Mouse (Mus musculus): Measurements from ENCODE around the gene Rnf34. TPM values are rescaled to one million over a fixed set of nuclear protein-coding genes. Genes with fewer than 3 reads are reported as not detected.
A peak's percentile ranks its signal among the peaks of the same experiment; 100 is the strongest.

The Rnf34 gene
- 51.3 and 53.0 TPM in 2 replicates for polyA plus RNA-seq (2014; fragmentation: Nextera tagmentation; extraction: Ambion mirVana)

DNA sequence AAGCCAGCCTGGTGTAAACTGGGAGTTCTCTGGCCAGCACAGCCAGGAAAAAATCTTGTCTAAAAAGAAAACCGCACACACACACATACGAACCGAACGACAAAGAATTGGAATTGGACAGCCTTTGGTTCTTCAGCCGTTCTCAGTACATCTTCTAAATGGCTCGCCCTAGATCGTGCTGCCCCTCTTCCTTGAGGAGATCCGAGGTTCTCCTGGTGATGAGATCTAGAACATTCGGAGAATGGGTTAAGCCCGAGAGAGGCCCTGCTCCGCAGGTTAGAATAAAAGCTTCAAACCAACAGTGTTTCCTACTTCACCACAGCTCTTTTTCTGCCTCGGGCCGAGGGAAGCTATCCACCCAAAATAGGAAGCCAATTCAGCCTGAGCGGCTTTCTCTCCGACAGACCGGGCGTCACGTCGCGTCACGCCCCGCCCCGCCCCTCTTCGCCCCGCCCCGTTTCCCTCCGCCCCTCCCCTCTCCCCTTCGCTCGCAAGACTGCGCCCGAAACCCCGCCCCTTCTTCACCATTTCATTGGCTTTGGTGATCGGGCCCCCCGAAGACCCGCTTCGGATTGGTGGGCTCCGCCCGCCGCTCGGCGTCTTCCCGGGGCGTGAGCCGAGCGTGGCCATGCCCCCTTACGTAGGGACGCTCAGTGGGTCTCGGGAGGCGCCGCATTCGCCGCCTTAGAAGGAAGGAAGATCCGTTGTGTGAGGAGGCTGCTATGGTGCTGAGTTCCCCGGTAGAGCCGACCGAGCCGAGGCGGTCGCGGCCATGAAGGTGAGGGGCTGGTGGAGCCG, at the start of gene Rnf34:
TSS of gene Rnf34 (plus strand) at position 528 of the 798 bp plus-strand sequence.
- ATAC-seq (ENCODE audit: low read depth), result peak; percentile 99
- WGBS, result under 1% methylated on average over 51 of the region's 61 CpGs
- H3K27me3 ChIP-seq (ENCODE audit: control insufficient read depth, insufficient read depth, low read length), result no peaks in the 10 kb centered on the region
- H3K4me1 ChIP-seq (ENCODE audit: control insufficient read depth, insufficient read depth, low read length), result peaks cover 16% of the 10 kb centered on the region
- H3K4me3 ChIP-seq (ENCODE audit: low read depth, low read length), result peak within 1 kb of the TSS; percentile 93
- H3K36me3 ChIP-seq (ENCODE audit: control insufficient read depth, insufficient read depth, low read length), result no peaks in the 10 kb centered on the region
- peak within 1 kb of the TSS; percentile 95 for H3K9ac ChIP-seq (replicated peaks; ENCODE audit: low read depth, low read length)
- H3K9me3 ChIP-seq (ENCODE audit: control insufficient read depth, low read length), result no peaks in the 10 kb centered on the region
- H3K4me2 ChIP-seq (ENCODE audit: low read depth, low read length), result peak within 1 kb of the TSS; percentile 97
- peak within 1 kb of the TSS; percentile 93 for H3K27ac ChIP-seq (ENCODE audit: low read depth, low read length)

DNA sequence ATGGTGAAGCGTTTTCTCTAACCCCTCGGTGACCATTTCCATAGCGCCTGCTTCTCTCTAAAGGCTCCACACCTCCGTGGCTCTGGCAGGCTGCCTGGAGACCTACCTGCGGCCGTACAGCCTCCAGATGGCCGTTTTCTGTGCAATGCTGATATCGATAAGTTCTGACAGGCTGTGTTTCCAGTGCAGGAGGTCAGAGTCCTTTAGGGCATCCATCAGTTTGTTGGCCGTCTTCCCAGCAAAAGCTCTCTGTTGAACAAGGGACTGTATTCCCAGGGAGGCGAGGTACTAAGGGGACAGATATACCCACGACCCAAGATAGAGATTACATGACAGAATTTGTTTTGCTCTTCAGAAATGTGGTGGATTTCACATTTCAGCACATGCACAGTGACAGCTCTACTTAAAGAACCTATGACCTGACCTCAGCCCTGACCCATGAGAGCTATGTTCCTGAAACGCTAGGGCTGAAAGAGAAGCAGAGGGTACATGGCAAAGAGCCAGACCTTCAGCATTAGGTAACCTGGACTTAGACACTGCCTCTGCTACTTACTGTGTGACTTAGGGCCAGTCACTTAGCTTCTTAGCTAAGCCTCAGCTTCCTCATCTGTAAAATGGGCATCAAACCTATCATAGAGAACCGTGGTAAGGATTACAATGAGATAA, 49.4 kb upstream of the Rnf34 start:
- H3K27ac ChIP-seq (ENCODE audit: low read depth, low read length), result no peak overlapping the region
- H3K9ac ChIP-seq (replicated peaks; ENCODE audit: low read depth, low read length), result no peak overlapping the region
- peaks cover 68% of the 10 kb centered on the region for H3K36me3 ChIP-seq (ENCODE audit: control insufficient read depth, insufficient read depth, low read length)
- H3K4me2 ChIP-seq (ENCODE audit: low read depth, low read length), result no peak overlapping the region
- ATAC-seq (ENCODE audit: low read depth), result no peak
- peaks cover 11% of the 10 kb centered on the region; the same call in 1 of the 2 replicates for H3K4me1 ChIP-seq (ENCODE audit: control insufficient read depth, insufficient read depth, low read length)
- 68% methylated on average over 13 of the region's 13 CpGs for WGBS
- H3K27me3 ChIP-seq (ENCODE audit: control insufficient read depth, insufficient read depth, low read length), result no peaks in the 10 kb centered on the region
- H3K4me3 ChIP-seq (ENCODE audit: low read depth, low read length), result no peak overlapping the region
- H3K9me3 ChIP-seq (ENCODE audit: control insufficient read depth, low read length), result no peaks in the 10 kb centered on the region

DNA sequence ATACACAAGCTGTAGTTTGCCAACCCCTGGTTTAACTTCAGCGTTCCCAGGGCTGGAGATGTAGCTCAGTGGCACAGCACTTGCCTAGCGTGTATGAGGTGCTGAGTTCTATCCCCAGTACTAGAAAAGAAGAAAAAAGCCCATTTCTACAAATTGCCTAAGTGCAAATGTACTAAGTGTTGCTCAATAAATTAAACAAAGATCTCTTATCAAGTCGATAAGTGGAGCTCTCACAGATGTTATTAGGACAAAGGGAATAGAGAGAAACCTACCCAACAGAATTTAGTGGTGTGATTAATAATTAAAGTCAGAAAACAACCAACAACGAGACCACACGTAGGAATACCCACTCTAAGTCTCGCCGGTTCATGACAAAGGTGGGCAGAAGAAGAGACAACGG, 48.2 kb upstream of the Rnf34 start:
- Histone ChIP-seq H3K4me2 (ENCODE audit: low read depth, low read length) (no peak overlapping the region), H3K27ac (ENCODE audit: low read depth, low read length) (no peak overlapping the region), H3K4me3 (ENCODE audit: low read depth, low read length) (no peak overlapping the region), H3K27me3 (ENCODE audit: control insufficient read depth, insufficient read depth, low read length) (no peaks in the 10 kb centered on the region), H3K4me1 (ENCODE audit: control insufficient read depth, insufficient read depth, low read length) (peaks cover 11% of the 10 kb centered on the region; the same call in 1 of the 2 replicates), H3K9me3 (ENCODE audit: control insufficient read depth, low read length) (no peaks in the 10 kb centered on the region), H3K9ac (replicated peaks; ENCODE audit: low read depth, low read length) (no peak overlapping the region), H3K36me3 (ENCODE audit: control insufficient read depth, insufficient read depth, low read length) (peaks cover 76% of the 10 kb centered on the region)
- ATAC-seq (ENCODE audit: low read depth), result no peak
- WGBS, result 94% methylated on average over 8 of the region's 8 CpGs

DNA sequence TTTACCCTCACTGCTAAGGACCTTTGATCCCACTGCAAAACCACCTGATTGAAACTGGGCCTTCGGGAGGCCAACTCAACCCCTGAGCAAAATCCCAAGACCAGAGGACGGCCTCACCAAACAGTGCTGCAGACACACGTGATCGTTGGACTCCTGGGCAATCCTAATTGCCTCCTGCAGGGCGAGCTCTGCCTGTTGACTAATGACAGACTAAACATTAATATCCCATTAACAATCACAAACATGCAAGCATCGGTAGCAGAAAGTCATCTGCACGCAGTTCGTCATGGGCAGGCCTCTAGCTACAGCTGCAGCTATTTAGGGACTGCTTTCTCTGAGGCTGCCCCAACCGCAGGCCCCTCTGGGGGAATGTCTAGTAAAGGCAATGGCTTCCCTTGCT, 47.1 kb upstream of the Rnf34 start:
- no peak overlapping the region for H3K4me2 ChIP-seq (ENCODE audit: low read depth, low read length)
- ATAC-seq (ENCODE audit: low read depth), result no peak
- peaks cover 11% of the 10 kb centered on the region; the same call in 1 of the 2 replicates for H3K4me1 ChIP-seq (ENCODE audit: control insufficient read depth, insufficient read depth, low read length)
- peaks cover 82% of the 10 kb centered on the region for H3K36me3 ChIP-seq (ENCODE audit: control insufficient read depth, insufficient read depth, low read length)
- no peaks in the 10 kb centered on the region for H3K9me3 ChIP-seq (ENCODE audit: control insufficient read depth, low read length)
- H3K27ac ChIP-seq (ENCODE audit: low read depth, low read length), result no peak overlapping the region
- no peak overlapping the region for H3K4me3 ChIP-seq (ENCODE audit: low read depth, low read length)
- H3K9ac ChIP-seq (replicated peaks; ENCODE audit: low read depth, low read length), result no peak overlapping the region
- H3K27me3 ChIP-seq (ENCODE audit: control insufficient read depth, insufficient read depth, low read length), result no peaks in the 10 kb centered on the region
- 63% methylated on average over 9 of the region's 9 CpGs for WGBS

DNA sequence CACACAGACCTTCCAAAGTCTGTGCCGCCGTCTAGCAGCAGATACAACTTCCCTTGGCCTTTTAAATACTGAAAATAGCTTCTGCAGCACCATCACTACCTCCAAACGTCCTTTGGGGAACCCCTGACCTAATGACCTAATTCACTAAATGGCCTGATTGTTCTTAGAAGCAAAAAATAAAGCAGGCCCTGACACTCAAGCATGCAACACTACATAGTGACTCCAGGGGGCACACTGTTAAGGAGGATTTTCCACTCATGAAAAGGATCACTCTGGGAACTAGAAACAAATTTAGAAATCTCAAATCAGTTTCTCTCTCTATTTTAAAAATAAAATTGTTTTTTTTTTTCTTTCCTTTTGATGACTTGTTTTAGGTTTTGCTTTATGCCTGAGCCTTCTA, 44.3 kb upstream of the Rnf34 start:
- Histone ChIP-seq H3K9ac (replicated peaks; ENCODE audit: low read depth, low read length) (no peak overlapping the region), H3K27ac (ENCODE audit: low read depth, low read length) (no peak overlapping the region), H3K27me3 (ENCODE audit: control insufficient read depth, insufficient read depth, low read length) (no peaks in the 10 kb centered on the region), H3K4me1 (ENCODE audit: control insufficient read depth, insufficient read depth, low read length) (no peaks in the 10 kb centered on the region), H3K9me3 (ENCODE audit: control insufficient read depth, low read length) (no peaks in the 10 kb centered on the region), H3K4me2 (ENCODE audit: low read depth, low read length) (no peak overlapping the region), H3K4me3 (ENCODE audit: low read depth, low read length) (no peak overlapping the region), H3K36me3 (ENCODE audit: control insufficient read depth, insufficient read depth, low read length) (peaks cover 63% of the 10 kb centered on the region)
- 53% methylated on average over 3 of the region's 3 CpGs for WGBS
- no peak for ATAC-seq (ENCODE audit: low read depth)

DNA sequence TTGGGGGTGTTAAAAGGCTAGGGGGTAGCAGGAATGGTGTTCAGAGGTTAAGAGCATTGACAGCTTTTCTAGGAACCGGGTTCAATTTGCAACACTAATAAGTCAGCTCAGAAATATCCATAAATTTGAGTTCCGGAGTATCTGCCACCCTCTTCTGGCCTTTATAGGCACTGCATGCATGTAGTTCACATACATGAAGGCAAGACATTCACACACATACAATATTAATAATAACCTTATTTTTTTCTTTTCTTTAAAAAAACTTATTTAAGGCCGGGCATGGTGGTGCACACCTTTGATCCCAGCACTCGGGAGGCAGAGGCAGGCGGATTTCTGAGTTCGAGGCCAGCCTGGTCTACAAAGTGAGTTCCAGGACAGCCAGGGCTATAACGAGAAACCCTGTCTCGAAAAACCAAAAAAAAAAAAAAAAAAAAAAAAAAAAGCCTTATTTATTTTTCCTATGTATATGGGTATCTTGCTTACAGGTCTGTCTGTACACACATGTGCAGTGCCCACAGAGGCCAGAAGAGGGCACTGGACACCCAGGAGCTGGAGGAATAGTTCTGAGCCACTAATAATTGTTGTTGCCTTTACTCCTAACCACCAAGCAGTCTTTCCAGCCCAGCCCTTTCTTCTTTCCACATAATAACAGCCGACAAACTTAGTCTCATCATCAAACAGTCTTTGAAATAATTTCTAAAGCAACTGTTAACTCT, 38.3 kb upstream of the Rnf34 start:
- Histone ChIP-seq H3K4me2 (ENCODE audit: low read depth, low read length) (no peak overlapping the region), H3K4me3 (ENCODE audit: low read depth, low read length) (no peak overlapping the region), H3K9ac (replicated peaks; ENCODE audit: low read depth, low read length) (no peak overlapping the region), H3K9me3 (ENCODE audit: control insufficient read depth, low read length) (no peaks in the 10 kb centered on the region), H3K27ac (ENCODE audit: low read depth, low read length) (no peak overlapping the region), H3K4me1 (ENCODE audit: control insufficient read depth, insufficient read depth, low read length) (no peaks in the 10 kb centered on the region), H3K27me3 (ENCODE audit: control insufficient read depth, insufficient read depth, low read length) (no peaks in the 10 kb centered on the region), H3K36me3 (ENCODE audit: control insufficient read depth, insufficient read depth, low read length) (peaks cover 56% of the 10 kb centered on the region)
- WGBS, result 94% methylated on average over 9 of the region's 9 CpGs
- ATAC-seq (ENCODE audit: low read depth), result no peak

DNA sequence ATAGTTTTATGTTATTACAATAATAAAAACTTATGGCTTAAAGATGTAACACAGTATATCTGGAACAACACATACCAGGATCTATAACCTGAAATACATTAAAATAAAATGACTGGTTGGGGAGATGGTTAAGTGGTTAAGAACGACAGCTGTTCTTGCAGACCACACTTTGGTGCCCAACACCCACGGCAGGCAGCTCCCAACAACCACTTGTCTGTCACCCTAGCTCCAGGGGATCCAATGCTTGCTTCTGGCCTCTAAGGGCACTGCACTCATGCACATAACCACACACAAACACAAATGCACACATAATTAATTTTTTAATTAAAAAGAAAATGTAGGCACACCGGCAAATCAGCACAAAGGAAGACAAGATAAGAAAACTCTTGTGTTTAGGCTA, 37.1 kb upstream of the Rnf34 start:
- Histone ChIP-seq H3K4me1 (ENCODE audit: control insufficient read depth, insufficient read depth, low read length) (no peaks in the 10 kb centered on the region), H3K9me3 (ENCODE audit: control insufficient read depth, low read length) (no peaks in the 10 kb centered on the region), H3K36me3 (ENCODE audit: control insufficient read depth, insufficient read depth, low read length) (peaks cover 56% of the 10 kb centered on the region), H3K4me2 (ENCODE audit: low read depth, low read length) (no peak overlapping the region), H3K27ac (ENCODE audit: low read depth, low read length) (no peak overlapping the region), H3K9ac (replicated peaks; ENCODE audit: low read depth, low read length) (no peak overlapping the region), H3K27me3 (ENCODE audit: control insufficient read depth, insufficient read depth, low read length) (no peaks in the 10 kb centered on the region), H3K4me3 (ENCODE audit: low read depth, low read length) (no peak overlapping the region)
- no peak for ATAC-seq (ENCODE audit: low read depth)
- 73% methylated on average over 3 of the region's 3 CpGs for WGBS

DNA sequence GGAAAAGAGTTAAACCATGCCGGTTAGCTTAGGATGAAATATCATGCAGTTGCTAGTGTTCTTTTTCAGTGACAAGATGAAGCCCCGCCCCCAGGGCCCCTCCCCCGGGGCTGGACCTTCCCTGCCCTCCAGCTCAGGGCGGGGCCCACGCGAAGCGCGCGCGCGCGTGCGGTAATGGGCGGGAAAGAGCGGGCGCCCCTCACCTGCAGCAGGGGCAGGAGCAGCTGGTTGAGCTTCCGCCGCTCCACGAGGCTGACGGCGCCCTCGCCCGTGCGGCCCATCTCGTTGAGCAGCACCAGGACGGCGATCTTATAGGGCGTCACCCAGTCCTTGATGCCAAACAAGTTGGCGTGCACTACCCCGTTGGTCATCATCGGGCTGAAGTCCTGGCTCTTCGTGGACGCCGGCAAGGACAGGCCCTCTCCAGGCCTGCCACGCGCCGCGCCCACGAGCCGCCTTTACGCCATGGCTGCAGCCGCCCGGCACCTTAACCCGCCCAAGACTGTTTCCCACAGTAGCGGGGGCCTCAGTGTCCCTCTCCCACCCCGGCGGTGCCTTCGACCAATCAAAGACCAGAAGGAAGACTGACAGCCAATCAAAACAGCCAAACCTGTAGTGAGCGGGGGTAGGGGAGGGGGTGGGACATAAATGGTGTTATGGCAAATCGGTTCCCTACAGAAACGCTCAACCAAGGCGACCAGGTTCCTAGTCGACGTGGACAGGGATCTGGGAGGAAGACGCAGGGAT, 28.9 kb upstream of the Rnf34 start, which contains the start of gene Anapc5:
TSS of gene Anapc5 (minus strand) at position 563 of the 747 bp plus-strand sequence.
- peak; percentile 99 for ATAC-seq (ENCODE audit: low read depth)

More for the DNA sequence above, 28.9 kb upstream of the Rnf34 start, which contains the start of gene Anapc5:
- Histone ChIP-seq H3K27me3 (ENCODE audit: control insufficient read depth, insufficient read depth, low read length) (no peaks in the 10 kb centered on the region), H3K27ac (ENCODE audit: low read depth, low read length) (peak within 1 kb of the TSS; percentile 96), H3K9me3 (ENCODE audit: control insufficient read depth, low read length) (no peaks in the 10 kb centered on the region), H3K4me3 (ENCODE audit: low read depth, low read length) (peak within 1 kb of the TSS; percentile 76), H3K9ac (replicated peaks; ENCODE audit: low read depth, low read length) (peak within 1 kb of the TSS; percentile 83), H3K4me2 (ENCODE audit: low read depth, low read length) (peak within 1 kb of the TSS; percentile 54), H3K36me3 (ENCODE audit: control insufficient read depth, insufficient read depth, low read length) (peaks cover 26% of the 10 kb centered on the region), H3K4me1 (ENCODE audit: control insufficient read depth, insufficient read depth, low read length) (peaks cover 10% of the 10 kb centered on the region; the same call in 1 of the 2 replicates)
- under 1% methylated on average over 55 of the region's 55 CpGs for WGBS
